Mouse (Mus musculus) midbrain, embryonic 10.5 days (tissue): ENCODE measurements at regions not wholly inside any gene's neighbourhood (a gene's known extent, or its start where the extent isn't known, plus 50 kb on each side); places are given as distances from the start of the nearest gene placed in this dataset.

Experiments used
- DNase-seq: peaks from one replicate; pipeline ENCODE4 v3.0.0-alpha.2; 2017; ENCODE audit warnings: low spot score
- H3K27ac ChIP-seq: fragments of 300-500 bp; sonication (generic); replicated peaks from 2 replicates; pipeline ENCODE4 v1.5.1; 2016; ENCODE audit warnings: mild to moderate bottlenecking
- H3K27me3 ChIP-seq: fragments of 300-500 bp; sonication (generic); 2 replicates; pipeline ENCODE4 v1.6.1; 2016; ENCODE audit warnings: low read depth, mild to moderate bottlenecking; ENCODE audit not compliant: poor library complexity, severe bottlenecking
- H3K36me3 ChIP-seq: fragments of 300-500 bp; sonication (generic); 2 replicates; pipeline ENCODE4 v1.6.1; 2016; ENCODE audit warnings: mild to moderate bottlenecking, moderate library complexity
- H3K4me1 ChIP-seq: fragments of 300-500 bp; sonication (generic); 2 replicates; pipeline ENCODE4 v1.6.1; 2016
- H3K4me3 ChIP-seq: fragments of 300-500 bp; sonication (generic); 2 replicates; pipeline ENCODE4 v1.5.1; 2016; ENCODE audit warnings: mild to moderate bottlenecking, moderate library complexity
- H3K9me3 ChIP-seq: fragments of 300-500 bp; sonication (generic); replicated peaks from 2 replicates; pipeline ENCODE4 v1.6.1; 2016; ENCODE audit warnings: mild to moderate bottlenecking
- WGBS: fragments of 180-500 bp; shearing (Covaris S2); methylation state at CpG from one replicate; pipeline ENCODE4 v1.1.7; 2016; 5-methylcytosine and 5-hydroxymethylcytosine counted together

DNA sequence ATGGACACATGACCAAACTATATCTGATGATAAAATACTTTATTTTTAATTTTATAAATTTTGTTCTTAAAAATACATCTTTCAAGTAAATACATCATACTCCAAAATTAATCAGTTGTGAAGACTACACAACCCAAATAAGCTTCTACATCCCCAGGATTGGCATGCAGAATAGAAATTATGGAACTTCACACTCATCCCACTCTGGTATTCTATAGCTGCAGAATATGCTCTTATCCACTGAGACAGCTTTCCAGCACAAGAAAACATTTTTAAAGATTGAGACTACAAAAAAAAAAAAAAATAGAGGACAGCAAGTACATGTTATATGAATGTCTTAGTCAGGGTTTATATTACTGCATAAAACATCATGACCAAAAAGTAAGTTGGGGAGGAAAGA lies 94.4 kb downstream of the Gm11232 start:
- DNase-seq = no peak
- no peaks in the 10 kb centered on the region for H3K36me3 ChIP-seq
- H3K4me3 ChIP-seq = no peak overlapping the region
- no peak overlapping the region for H3K27ac ChIP-seq
- no peaks in the 10 kb centered on the region for H3K27me3 ChIP-seq
- H3K9me3 ChIP-seq = no peaks in the 10 kb centered on the region
- no peaks in the 10 kb centered on the region for H3K4me1 ChIP-seq

DNA sequence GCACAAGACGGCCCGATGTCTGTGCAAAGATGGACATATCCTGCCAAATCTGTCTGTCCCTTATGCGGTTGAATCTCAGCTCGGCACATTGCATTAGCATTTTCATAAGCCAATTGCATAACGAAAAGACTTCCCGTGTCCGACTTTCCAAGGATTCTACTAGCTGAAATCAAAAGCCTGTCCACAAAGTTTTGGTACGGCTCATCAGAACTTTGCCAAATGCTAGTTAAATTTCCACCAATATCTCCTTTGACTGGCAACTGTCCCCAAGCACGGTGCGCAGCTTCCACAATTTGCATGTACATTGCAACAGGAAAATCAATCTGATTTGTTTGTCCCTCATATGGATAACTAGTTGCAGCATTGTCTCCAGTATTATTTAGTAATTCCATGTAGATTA lies 117.2 kb downstream of the Gm11232 start:
- Histone ChIP-seq H3K27ac (no peak overlapping the region), H3K9me3 (peaks cover 4% of the 10 kb centered on the region; the same call in 1 of the 2 replicates), H3K27me3 (no peaks in the 10 kb centered on the region), H3K4me1 (no peaks in the 10 kb centered on the region), H3K36me3 (no peaks in the 10 kb centered on the region), H3K4me3 (no peak overlapping the region)
- WGBS = 97% methylated on average over 10 of the region's 10 CpGs
- DNase-seq = no peak

DNA sequence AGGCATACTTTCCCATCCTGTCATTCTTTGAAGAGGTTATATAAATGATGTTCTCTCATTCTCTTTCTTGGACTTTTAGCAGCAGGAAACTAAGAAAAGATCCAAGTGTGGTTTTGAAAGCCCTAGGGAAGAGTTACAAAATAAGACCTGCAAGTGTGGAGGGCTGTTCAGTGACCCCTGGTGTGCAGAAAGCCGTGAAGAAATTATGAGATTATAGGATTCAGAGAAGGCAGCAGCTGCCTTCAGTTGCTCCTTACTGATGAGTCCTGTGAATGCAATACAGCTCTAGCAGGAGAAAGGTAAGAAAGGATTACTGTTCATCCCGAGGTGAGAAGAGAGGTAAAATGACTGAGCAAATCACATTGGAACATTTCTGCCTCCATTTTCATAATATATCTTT lies 130.7 kb downstream of the Gm11232 start:
- Histone ChIP-seq H3K4me3 (no peak overlapping the region), H3K9me3 (no peaks in the 10 kb centered on the region), H3K4me1 (peaks cover 9% of the 10 kb centered on the region), H3K36me3 (no peaks in the 10 kb centered on the region), H3K27ac (0 out of 2 replicates have a peak overlapping the region, but pooled peaks have one; percentile 25), H3K27me3 (no peaks in the 10 kb centered on the region)
- WGBS = 50% methylated on average over 2 of the region's 2 CpGs
- DNase-seq = no peak

DNA sequence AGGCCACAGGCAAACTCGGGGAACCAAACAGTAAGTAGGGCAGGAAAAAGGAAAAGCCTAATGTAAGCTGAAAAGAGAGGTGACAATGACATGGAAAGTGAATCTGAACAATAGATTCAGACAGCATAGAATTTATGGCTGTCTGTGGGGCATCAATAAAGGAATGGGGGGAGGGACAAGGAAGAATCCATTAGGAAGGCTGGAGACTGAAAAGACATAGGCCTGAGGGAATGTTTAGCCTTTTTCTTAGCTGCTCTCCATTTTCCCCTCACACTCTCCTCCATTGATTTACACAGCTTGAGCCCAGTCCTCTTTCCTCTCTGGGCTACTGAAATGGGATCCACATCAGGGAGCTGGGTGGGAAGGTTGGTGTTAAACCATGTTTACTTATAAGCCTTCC lies 131.1 kb downstream of the Gm11232 start:
- 68% methylated on average over 1 of the region's 1 CpGs for WGBS
- no peak for DNase-seq
- no peaks in the 10 kb centered on the region for H3K36me3 ChIP-seq
- peaks cover 9% of the 10 kb centered on the region for H3K4me1 ChIP-seq
- H3K27ac ChIP-seq = 0 out of 2 replicates have a peak overlapping the region, but pooled peaks have one; percentile 25
- H3K27me3 ChIP-seq = no peaks in the 10 kb centered on the region
- no peak overlapping the region for H3K4me3 ChIP-seq
- H3K9me3 ChIP-seq = no peaks in the 10 kb centered on the region

DNA sequence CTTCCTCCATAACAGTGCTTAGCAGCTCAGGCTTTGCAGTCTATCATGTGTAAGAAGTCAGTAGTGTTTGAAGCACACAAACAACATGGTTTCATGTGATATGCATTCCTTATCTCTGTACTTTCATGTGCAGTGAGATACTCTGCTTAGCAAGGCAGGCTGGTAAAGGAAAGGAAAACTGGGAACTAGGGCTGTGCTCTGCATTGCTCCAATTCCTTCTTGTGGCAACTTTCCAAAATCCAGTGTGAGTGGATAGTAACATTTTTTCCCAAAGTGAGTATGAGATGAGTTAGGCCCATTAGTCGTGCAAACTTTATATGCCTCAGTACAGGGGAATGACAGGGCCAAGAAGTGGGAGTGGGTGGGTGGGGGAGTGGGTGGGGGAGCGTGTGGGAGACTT lies 133.0 kb downstream of the Gm11232 start:
- Histone ChIP-seq H3K27me3 (no peaks in the 10 kb centered on the region), H3K36me3 (no peaks in the 10 kb centered on the region), H3K27ac (no peak overlapping the region), H3K9me3 (peaks cover 4% of the 10 kb centered on the region; the same call in 1 of the 2 replicates), H3K4me1 (peaks cover 9% of the 10 kb centered on the region), H3K4me3 (no peak overlapping the region)
- 77% methylated on average over 2 of the region's 2 CpGs for WGBS
- no peak for DNase-seq

DNA sequence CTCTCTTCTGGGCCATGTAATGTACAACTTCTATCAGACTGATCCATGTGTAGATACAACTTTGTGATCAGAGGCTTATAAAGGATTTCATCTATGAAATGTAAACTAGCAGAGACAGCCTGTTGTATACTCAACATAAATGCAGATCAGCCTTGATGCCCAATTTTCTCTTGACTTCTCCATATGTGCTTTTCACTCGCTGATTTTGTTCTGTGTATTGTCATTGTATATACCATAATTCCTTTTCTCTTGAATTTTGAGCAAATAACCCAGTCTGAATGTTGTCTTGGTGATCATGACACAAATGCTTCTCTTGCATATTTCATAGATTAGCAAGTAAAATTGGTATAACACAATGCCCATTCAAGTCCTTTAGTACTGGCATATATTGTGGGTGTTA lies 144.0 kb downstream of the Gm11232 start:
- Histone ChIP-seq H3K27me3 (no peaks in the 10 kb centered on the region), H3K36me3 (no peaks in the 10 kb centered on the region), H3K9me3 (peaks cover 4% of the 10 kb centered on the region; the same call in 1 of the 2 replicates), H3K4me3 (no peak overlapping the region), H3K4me1 (no peaks in the 10 kb centered on the region), H3K27ac (no peak overlapping the region)
- DNase-seq = no peak
- 89% methylated on average over 1 of the region's 1 CpGs for WGBS

DNA sequence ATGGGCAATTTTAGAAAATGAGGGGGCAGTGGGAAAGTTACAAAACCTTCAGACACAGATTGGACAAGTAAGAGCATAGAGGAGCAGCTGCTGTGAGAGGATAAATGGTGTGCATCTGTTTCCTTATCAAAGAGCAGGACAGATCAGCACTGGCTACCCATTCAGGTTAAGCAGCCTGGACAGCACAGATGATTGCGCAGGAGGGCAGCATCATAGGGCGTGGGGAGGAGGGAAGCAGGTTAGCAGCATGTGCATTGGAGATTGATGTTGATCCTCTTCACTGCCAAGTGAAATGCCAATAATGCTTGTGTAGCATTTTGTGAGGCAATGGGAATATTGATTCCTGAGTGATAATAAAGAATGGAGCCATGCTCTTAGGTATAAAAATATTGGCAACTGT lies 171.9 kb downstream of the Gm11232 start:
- H3K4me3 ChIP-seq = no peak overlapping the region
- no peak overlapping the region for H3K27ac ChIP-seq
- H3K9me3 ChIP-seq = no peaks in the 10 kb centered on the region
- 94% methylated on average over 2 of the region's 2 CpGs for WGBS
- DNase-seq = no peak
- no peaks in the 10 kb centered on the region for H3K4me1 ChIP-seq
- no peaks in the 10 kb centered on the region for H3K36me3 ChIP-seq
- H3K27me3 ChIP-seq = no peaks in the 10 kb centered on the region

DNA sequence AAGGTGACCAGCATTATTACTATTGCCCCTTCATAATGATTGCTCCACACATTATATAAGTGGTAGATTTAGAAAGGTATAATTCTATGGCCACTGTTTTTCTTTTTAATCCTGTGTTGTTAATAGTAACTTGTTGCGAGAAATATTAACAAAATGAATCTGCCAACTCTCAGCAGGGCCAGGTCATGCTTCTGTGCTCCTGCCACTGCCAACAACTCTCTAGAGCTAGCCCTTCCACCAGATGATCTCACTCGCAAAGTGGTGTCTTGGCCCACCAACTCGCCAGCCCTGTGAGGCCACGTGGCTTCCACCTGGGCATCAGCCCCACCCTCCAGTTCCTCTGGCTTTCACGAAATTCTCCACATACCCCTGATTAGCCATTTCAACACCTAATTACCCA lies 197.1 kb downstream of the Gm11232 start:
- H3K27ac ChIP-seq = no peak overlapping the region
- WGBS = 93% methylated on average over 5 of the region's 5 CpGs
- no peaks in the 10 kb centered on the region for H3K9me3 ChIP-seq
- H3K27me3 ChIP-seq = no peaks in the 10 kb centered on the region
- H3K36me3 ChIP-seq = no peaks in the 10 kb centered on the region
- DNase-seq = no peak
- no peak overlapping the region for H3K4me3 ChIP-seq
- no peaks in the 10 kb centered on the region for H3K4me1 ChIP-seq

DNA sequence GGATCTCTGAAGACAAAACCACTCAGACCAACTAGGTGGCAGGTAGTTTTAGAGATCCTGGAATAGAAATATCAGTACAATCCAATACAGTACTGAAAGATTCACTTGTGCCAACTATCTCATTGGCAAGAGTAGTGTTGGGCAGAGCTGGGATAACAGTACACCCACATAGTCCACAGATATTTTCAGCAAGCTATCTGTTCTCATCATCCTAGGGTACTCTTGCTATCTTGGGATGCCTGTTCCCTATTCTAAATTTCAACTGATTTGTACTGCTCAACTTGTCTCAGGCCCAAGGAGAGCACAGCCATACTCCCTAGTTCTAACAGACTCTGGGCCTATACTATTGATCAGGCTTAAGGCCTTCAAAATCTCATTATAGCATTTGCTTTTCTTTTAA lies 218.6 kb downstream of the Gm11232 start:
- no peak for DNase-seq
- Histone ChIP-seq H3K9me3 (no peaks in the 10 kb centered on the region), H3K4me1 (no peaks in the 10 kb centered on the region), H3K4me3 (no peak overlapping the region), H3K27me3 (no peaks in the 10 kb centered on the region), H3K36me3 (no peaks in the 10 kb centered on the region), H3K27ac (no peak overlapping the region)

DNA sequence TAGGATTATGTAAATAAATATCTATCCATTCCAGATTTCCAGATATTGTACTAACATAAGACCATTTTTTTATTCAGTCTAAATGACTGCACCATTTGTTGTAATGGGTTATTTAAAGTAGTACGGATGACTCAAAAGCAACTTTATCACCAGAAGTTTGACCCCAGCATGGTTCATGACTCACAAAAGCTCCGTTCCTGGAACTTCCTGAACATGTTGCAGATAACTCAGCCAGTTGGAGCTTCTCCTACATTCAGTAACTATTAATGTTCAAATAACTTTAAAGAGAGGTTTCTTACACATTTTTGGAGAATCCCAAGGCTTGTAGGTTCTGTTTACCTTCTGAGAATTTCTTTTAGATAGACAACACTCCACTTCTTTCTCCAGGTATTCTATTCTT lies 219.8 kb downstream of the Gm11232 start:
- WGBS = 87% methylated on average over 2 of the region's 2 CpGs
- Histone ChIP-seq H3K9me3 (no peaks in the 10 kb centered on the region), H3K36me3 (no peaks in the 10 kb centered on the region), H3K27me3 (no peaks in the 10 kb centered on the region), H3K4me3 (no peak overlapping the region), H3K27ac (no peak overlapping the region), H3K4me1 (no peaks in the 10 kb centered on the region)
- DNase-seq = no peak

DNA sequence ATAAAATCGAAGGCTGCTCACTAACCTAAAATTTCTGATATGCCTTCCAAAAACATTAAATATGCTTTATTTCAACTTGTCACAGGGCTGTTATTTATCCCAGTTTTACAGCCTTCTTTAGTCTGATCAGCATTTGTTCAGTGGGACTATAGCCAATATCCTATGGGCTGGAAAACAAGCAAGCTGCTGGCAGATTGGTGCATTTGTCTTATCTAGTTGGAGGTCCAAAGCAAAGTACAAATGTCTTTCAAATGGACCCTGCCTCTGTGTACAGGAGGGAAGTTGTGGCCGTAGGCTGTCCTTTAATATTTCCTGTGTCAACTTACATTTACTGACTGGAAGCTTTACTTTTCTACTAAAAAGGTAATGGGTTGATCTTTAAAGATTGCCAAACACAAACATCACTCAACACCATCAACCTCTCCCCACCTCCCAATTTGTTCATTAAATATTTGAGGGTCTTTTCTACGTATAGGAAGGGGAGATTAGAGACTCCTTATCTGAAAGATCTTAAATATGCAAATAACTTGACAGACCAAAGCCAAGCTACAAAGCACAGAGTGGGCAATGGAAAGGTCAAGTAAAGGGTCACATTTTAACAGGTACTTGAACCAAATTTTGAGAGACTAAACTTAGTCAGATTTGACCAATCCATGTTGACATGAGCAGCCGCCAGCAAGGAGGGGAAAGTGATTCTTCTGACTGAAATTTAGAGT lies 233.4 kb downstream of the Gm11232 start:
- Histone ChIP-seq H3K27me3 (no peaks in the 10 kb centered on the region), H3K4me1 (no peaks in the 10 kb centered on the region), H3K36me3 (no peaks in the 10 kb centered on the region), H3K27ac (no peak overlapping the region), H3K4me3 (no peak overlapping the region), H3K9me3 (no peaks in the 10 kb centered on the region)
- no peak for DNase-seq
- WGBS = 77% methylated on average over 4 of the region's 4 CpGs

DNA sequence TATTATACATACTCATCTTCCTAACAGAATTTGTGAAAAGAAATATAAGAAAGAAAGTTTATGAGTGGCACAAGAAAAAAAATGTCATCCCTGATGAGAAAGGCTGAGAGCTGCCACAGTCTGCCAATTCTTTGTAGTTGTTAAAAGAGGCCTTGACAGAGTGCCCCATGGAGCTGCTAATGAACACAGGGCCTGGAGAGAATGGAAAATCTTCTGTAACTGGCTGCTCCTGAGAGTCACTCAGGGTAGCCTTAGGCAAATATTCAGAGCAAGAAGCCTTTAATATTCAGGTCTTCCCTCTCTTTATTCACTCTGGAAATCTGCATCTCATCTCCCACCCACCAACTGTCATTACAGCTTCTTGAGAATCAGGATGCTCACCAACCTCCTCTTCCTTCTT lies 237.0 kb downstream of the Gm11232 start:
- Histone ChIP-seq H3K9me3 (no peaks in the 10 kb centered on the region), H3K4me1 (no peaks in the 10 kb centered on the region), H3K27me3 (no peaks in the 10 kb centered on the region), H3K36me3 (no peaks in the 10 kb centered on the region), H3K4me3 (no peak overlapping the region), H3K27ac (no peak overlapping the region)
- no peak for DNase-seq

DNA sequence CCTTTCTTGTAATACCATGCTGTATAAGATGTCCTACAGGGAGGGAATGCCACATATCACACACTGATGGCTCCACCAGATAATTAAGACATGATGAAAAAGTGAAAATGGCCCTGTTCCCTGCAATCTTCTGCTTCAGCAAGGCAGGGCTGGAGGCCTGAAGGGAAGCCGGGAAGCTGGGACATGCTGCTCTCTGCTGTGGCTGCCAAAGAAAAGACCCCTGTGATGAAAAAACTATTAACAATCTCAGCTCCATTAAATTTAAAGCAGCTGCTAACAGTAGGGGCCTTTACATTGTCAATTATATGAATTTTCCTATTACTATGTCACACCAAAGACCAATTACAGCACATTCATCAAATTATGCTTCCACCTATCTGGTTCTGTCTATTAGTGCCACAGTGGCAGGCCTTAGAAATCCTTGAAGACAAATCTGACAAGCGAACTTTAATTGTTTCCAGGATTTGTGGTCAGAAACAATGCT lies 239.8 kb downstream of the Gm11232 start:
- WGBS = 56% methylated on average over 2 of the region's 2 CpGs
- no peaks in the 10 kb centered on the region; the same call in 1 of the 2 replicates for H3K9me3 ChIP-seq
- H3K4me3 ChIP-seq = no peak overlapping the region
- DNase-seq = no peak
- no peaks in the 10 kb centered on the region for H3K36me3 ChIP-seq
- no peak overlapping the region for H3K27ac ChIP-seq
- no peaks in the 10 kb centered on the region for H3K27me3 ChIP-seq
- no peaks in the 10 kb centered on the region for H3K4me1 ChIP-seq

DNA sequence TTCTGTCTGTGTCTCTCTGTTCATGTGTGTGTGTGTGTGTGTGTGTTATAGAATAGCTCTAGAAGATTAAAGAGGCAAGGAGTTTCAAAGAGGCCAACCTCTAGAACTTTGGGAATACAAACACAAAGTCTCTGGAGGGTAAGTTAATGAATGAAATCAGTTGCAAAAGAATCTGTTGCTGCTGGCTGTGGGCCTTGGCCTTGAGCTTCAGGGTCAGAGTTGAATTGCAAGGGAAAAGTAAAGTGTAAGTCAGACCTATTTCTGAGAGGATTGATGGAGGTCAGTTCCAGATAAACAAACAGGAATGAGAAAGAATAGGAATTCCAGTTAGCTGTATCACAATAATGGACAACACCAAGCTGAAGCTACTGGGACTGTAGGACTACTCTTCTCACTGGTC lies 250.9 kb downstream of the Gm11232 start:
- Histone ChIP-seq H3K4me1 (no peaks in the 10 kb centered on the region), H3K27ac (no peak overlapping the region), H3K4me3 (no peak overlapping the region), H3K9me3 (no peaks in the 10 kb centered on the region), H3K36me3 (no peaks in the 10 kb centered on the region), H3K27me3 (no peaks in the 10 kb centered on the region)
- no peak for DNase-seq
